9 mouse cellular contexts compared by ENCODE assay signal in genomic region chr13:63230955-63231701, GRCm38 (mm10).
DNase-seq lines count a peak whose midpoint lies in the region; ATAC-seq lines count a peak whose summit lies in the region.
"Had no signal": no experiment of that assay in that cellular context is flagged by ENCODE, and none has a peak within 500 bp of the region (broad histone marks: within the 10 kb centered on the region; RNA-seq: fewer than 3 reads in every experiment).

No protein-coding gene starts in this region.

- no peak overlapping the region for H3K9ac ChIP-seq in neural tube, embryonic 13.5 days
- H3K9ac ChIP-seq in neural tube, embryonic 15.5 days (replicated peaks): no peak overlapping the region

- 78% methylated on average over 7 of the region's 7 CpGs for WGBS in neural tube, embryonic 13.5 days
- 79% methylated on average over 7 of the region's 7 CpGs for WGBS in neural tube, embryonic 15.5 days

- H3K4me3 ChIP-seq in neural tube, embryonic 13.5 days: no peak overlapping the region
- no peak overlapping the region for H3K4me3 ChIP-seq in neural tube, embryonic 15.5 days (replicated peaks)

- H3K27me3 ChIP-seq in neural tube, embryonic 13.5 days: no peaks in the 10 kb centered on the region
- H3K27me3 ChIP-seq in neural tube, embryonic 15.5 days (replicated peaks): no peaks in the 10 kb centered on the region

- no peaks in the 10 kb centered on the region for H3K9me3 ChIP-seq in neural tube, embryonic 13.5 days
- H3K9me3 ChIP-seq in neural tube, embryonic 15.5 days (replicated peaks): no peaks in the 10 kb centered on the region

- intact Hi-C loops in heart, postnatal 36 days (cut with DNase I): loop anchor here (5.0 kb wide), 1 partner anchor 259 kb away; no protein-coding TSS in a partner anchor

- no peak for ATAC-seq in neural tube, embryonic 13.5 days (ENCODE audit: low read depth)
- ATAC-seq in neural tube, embryonic 15.5 days (ENCODE audit: low FRiP score): no peak
- no peak for ATAC-seq in inflammation-experienced regulatory T-cells, adult 6 months

- DNase-seq in heart, adult 18-20 months: peak; percentile 22 to 34
- no peak for DNase-seq in heart, postnatal 36 days
- peak; percentile 31 for DNase-seq in kidney, postnatal 10 days
- DNase-seq in yolk sac, embryonic 10.5 days (ENCODE audit: low spot score): peak; percentile 50
- DNase-seq in layer of hippocampus, adult 11-12 months (ENCODE audit: low spot score): no peak
- DNase-seq: layer of hippocampus, adult 9-11 months had no signal

- H3K4me2 ChIP-seq in neural tube, embryonic 13.5 days: no peak overlapping the region
- no peak overlapping the region for H3K4me2 ChIP-seq in neural tube, embryonic 15.5 days

- H3K36me3 ChIP-seq in neural tube, embryonic 13.5 days: no peaks in the 10 kb centered on the region
- no peaks in the 10 kb centered on the region for H3K36me3 ChIP-seq in neural tube, embryonic 15.5 days

- H3K4me1 ChIP-seq in neural tube, embryonic 13.5 days (replicated peaks): peaks cover 15% of the 10 kb centered on the region
- peaks cover 6% of the 10 kb centered on the region; the same call in 1 of the 2 replicates for H3K4me1 ChIP-seq in neural tube, embryonic 15.5 days

- 0 out of 2 replicates have a peak overlapping the region, but pooled peaks have one; percentile 1 for H3K27ac ChIP-seq in neural tube, embryonic 13.5 days (replicated peaks)
- H3K27ac ChIP-seq in neural tube, embryonic 15.5 days (replicated peaks): no peak overlapping the region

Comparison
In these comparisons a context has a peak if more than half of its experiments do, and no peak if none do; other contexts are left out.
1. DNase-seq: peak in heart, adult 18-20 months (2 of 2), kidney, postnatal 10 days (single experiment) and yolk sac, embryonic 10.5 days (single experiment); none in heart, postnatal 36 days (0 of 2) and layer of hippocampus, adult 11-12 months (single experiment).